Mouse (Mus musculus): ENCODE measurements around the gene Cyp2d10.
"Not testable (repeated sequence)": the region's sequence is repeated elsewhere in the genome, so short reads cannot be mapped to it uniquely, and the experiment has no call there.

Gene Cyp2d10

GRCm38 (mm10) chr15:82402106-82402505 lies 4.9 kb downstream of the Cyp2d10 start:
- intact Hi-C loops (cut with DNase I) = no loop called here

- intact Hi-C loops (cut with DNase I) = no loop called here
Observed at GRCm38 (mm10) chr15:82401516-82401915, 5.5 kb downstream of the Cyp2d10 start.

GRCm38 (mm10) chr15:82395955-82396354 lies 11.0 kb downstream of the Cyp2d10 start:
- intact Hi-C loops (cut with DNase I) = loop anchor here (5.0 kb wide), 1 partner anchor 51 kb away; no protein-coding TSS in a partner anchor

- intact Hi-C loops (cut with DNase I) = not testable (repeated sequence)
Observed at GRCm38 (mm10) chr15:82393922-82394321, 13.1 kb downstream of the Cyp2d10 start, which contains the start of gene Cyp2d11. Gene Cyp2d11 (minus strand): TSS chr15:82394022.

GRCm38 (mm10) chr15:82389916-82390315 lies 17.1 kb downstream of the Cyp2d10 start:
- intact Hi-C loops (cut with DNase I) = not testable (repeated sequence)

- intact Hi-C loops (cut with DNase I) = no loop called here
Observed at GRCm38 (mm10) chr15:82385729-82386128, 21.3 kb downstream of the Cyp2d10 start.

- intact Hi-C loops (cut with DNase I) = no loop called here
Observed at GRCm38 (mm10) chr15:82382441-82382840, 24.6 kb downstream of the Cyp2d10 start.

GRCm38 (mm10) chr15:82380714-82381062 lies 26.3 kb downstream of the Cyp2d10 start:
- intact Hi-C loops (cut with DNase I) = no loop called here

- intact Hi-C loops (cut with DNase I) = no loop called here
Observed at GRCm38 (mm10) chr15:82379871-82380713, 26.9 kb downstream of the Cyp2d10 start, which contains the start of gene Cyp2d22. Gene Cyp2d22 (minus strand): TSS chr15:82380260.

GRCm38 (mm10) chr15:82379511-82379870 lies 27.5 kb downstream of the Cyp2d10 start:
- intact Hi-C loops (cut with DNase I) = no loop called here

- intact Hi-C loops (cut with DNase I) = no loop called here
Observed at GRCm38 (mm10) chr15:82378261-82379180, 28.5 kb downstream of the Cyp2d10 start.

- intact Hi-C loops (cut with DNase I) = no loop called here
Observed at GRCm38 (mm10) chr15:82377701-82378100, 29.3 kb downstream of the Cyp2d10 start.

GRCm38 (mm10) chr15:82376393-82377138 lies 30.4 kb downstream of the Cyp2d10 start:
- intact Hi-C loops (cut with DNase I) = no loop called here

- intact Hi-C loops (cut with DNase I) = no loop called here
Observed at GRCm38 (mm10) chr15:82375855-82376254, 31.1 kb downstream of the Cyp2d10 start.

GRCm38 (mm10) chr15:82374437-82374836 lies 32.6 kb downstream of the Cyp2d10 start:
- intact Hi-C loops (cut with DNase I) = no loop called here

GRCm38 (mm10) chr15:82372991-82373390 lies 34.0 kb downstream of the Cyp2d10 start:
- intact Hi-C loops (cut with DNase I) = no loop called here

GRCm38 (mm10) chr15:82372446-82372845 lies 34.5 kb downstream of the Cyp2d10 start:
- intact Hi-C loops (cut with DNase I) = no loop called here

GRCm38 (mm10) chr15:82368851-82369250 lies 38.1 kb downstream of the Cyp2d10 start:
- intact Hi-C loops (cut with DNase I) = no loop called here

- intact Hi-C loops (cut with DNase I) = no loop called here
Observed at GRCm38 (mm10) chr15:82368146-82368545, 38.8 kb downstream of the Cyp2d10 start.

GRCm38 (mm10) chr15:82364561-82364960 lies 42.4 kb downstream of the Cyp2d10 start:
- intact Hi-C loops (cut with DNase I) = not testable (repeated sequence)

GRCm38 (mm10) chr15:82363801-82364200 lies 43.2 kb downstream of the Cyp2d10 start:
- intact Hi-C loops (cut with DNase I) = not testable (repeated sequence)

All from adrenal gland (tissue).